Mouse (Mus musculus): ENCODE results near the gene Slc27a4.
"Not testable (repeated sequence)": the region's sequence is repeated elsewhere in the genome, so short reads cannot be mapped to it uniquely, and the experiment has no call there.

Gene Slc27a4

DNA sequence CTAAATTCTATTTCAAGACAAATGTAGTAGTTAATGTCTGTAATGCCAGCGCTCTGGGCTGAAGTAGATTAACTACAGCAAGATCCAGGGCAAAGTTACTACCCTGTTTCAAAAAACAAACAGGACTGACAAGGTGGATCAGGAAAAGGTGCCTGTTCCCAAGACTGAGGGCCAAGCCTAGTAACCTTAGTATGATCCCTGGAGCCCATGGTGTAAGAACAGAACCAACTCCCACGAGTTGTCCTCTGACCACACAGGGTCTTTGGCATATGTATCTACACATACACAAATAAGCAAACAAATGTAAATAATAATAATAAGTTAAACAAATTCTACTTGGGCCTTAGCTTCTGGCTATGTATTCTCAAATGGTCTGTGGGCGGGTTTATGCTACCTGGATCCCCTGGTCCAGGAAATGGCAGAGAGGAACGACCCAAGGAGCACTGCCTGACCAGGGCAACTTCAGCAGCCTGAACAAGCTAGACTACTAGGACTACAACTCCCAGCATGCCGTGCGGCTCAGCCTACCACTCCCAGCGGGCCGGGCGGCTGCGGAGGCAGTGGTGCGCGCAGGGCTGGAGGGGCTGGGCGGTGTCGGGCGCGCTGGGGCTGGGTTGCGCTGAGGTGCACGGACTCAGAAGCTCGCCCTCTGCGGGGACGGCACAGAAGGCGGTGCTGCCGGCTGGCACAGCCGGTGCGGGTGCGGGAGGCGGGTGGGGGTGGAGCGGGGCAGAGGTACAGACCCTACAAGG, at the start of gene Slc27a4:
TSS of gene Slc27a4 (plus strand) at position 560 of the 752 bp plus-strand sequence.
- DNase-seq (ENCODE audit: low spot score): peak; percentile 91

GRCm38 (mm10) chr2:29755693-29756092, 46.7 kb upstream of the Slc27a4 start:
- DNase-seq (ENCODE audit: low spot score): no peak

GRCm38 (mm10) chr2:29764831-29765230, 37.6 kb upstream of the Slc27a4 start:
- DNase-seq (ENCODE audit: low spot score): peak; percentile 25

GRCm38 (mm10) chr2:29767976-29768709, 34.3 kb upstream of the Slc27a4 start:
- no peak for DNase-seq (ENCODE audit: low spot score)

DNA sequence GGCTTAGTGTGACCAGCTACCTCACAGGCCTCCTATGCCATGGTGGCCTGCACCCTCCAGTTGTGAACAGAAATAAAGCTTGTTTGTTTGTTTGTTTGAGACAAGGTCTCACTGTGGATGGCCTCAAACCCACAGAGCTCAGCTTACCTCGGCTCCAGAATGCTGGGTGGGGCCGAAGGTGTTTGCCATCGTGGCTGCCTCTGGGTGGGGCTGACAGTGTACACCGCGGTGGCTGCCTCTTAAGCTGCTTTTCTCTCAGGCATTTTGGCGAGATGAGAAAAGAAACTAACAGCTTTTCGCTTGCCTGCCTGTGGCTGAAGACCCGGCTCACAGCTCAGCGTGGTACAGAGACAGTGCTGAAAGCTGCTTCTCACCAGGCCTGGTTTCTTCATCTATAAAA, 33.5 kb upstream of the Slc27a4 start:
- no peak for DNase-seq (ENCODE audit: low spot score)

- DNase-seq (ENCODE audit: low spot score): no peak
These were observed 32.3 kb upstream of the Slc27a4 start for GRCm38 (mm10) chr2:29770162-29770561.

GRCm38 (mm10) chr2:29771611-29772461, 30.6 kb upstream of the Slc27a4 start:
- DNase-seq (ENCODE audit: low spot score): no peak

DNA sequence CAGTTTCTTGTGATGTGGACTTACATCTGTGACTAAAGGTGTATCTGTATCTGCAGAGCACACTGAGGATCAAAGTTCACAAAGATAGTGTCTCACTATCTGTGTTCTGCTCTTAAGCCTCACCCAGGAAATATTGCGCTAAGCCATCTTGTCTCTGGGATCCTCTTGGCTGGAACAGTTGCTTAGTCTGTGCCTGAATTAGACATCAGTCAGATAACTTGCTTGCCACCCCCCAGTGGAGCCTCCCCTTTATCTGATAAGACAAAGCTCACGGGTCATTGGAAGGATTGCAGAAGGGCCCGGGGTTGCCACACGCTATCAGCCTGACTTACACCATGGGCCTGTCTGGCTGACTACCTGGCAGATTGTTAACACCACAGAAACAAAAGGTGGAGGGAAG, 29.1 kb upstream of the Slc27a4 start:
- DNase-seq (ENCODE audit: low spot score): no peak

GRCm38 (mm10) chr2:29781256-29781655, 21.2 kb upstream of the Slc27a4 start:
- not testable (repeated sequence) for DNase-seq (ENCODE audit: low spot score)

DNA sequence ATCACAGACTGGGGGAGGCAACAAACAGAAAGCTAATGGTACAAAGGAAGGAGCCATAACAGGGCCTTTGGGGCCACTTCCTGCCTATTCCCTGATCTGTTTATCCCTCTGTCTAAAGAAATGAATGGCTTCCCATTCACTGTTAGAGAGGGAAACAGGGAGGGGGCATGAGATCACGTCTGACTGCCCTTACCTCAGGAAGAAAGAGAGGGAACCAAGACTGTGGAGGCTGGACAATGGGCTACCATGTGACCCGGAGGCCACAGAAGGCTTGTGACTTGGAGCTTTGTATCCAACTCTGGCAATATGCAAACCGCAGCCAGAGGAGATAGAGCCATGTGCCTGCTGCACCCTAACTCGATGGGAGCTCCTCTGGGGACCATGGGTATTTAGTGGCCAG, 18.1 kb upstream of the Slc27a4 start:
- DNase-seq (ENCODE audit: low spot score): no peak

DNA sequence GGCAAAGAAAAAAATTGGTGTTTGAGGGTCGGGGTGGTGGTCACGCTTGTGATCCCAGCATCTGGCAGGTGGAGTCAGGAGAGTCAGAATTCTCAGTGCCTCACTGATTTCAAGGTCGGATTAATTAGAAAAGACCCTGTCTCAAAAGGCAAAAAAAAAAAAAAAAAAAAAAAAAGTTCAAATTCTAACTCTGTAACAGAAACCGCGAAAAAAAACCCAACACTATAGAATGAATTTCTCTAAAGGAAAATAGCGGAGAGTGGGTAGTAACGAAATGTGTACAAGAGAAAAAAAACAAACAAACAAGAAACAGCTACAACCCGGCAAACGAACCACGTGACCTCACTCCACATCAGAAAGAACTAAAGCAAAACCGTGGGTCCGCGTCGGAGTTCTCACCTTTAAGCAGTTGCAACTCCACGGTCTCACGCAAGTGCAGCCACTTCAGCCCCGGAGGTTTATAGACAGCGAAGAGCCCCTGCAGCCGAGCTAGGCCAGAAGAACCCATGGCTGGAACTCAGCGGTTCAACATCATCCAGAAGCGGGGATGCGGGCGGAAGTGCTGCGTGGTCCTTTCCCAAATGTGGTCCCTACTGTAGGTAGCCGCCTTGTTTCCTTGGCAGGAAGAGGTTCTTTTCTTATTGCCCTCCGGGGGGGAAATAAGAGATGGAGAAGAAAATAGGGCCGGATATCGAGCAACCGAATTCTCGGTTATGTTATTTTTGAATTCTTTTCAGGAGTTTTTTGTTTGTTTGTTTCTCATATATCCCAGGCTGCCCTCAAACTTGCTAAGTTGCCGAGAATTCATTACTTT, 15.1 kb upstream of the Slc27a4 start, which contains the start of gene Coq4:
TSS of gene Coq4 (plus strand) at position 390 of the 814 bp plus-strand sequence.
- DNase-seq (ENCODE audit: low spot score): peak; percentile 77

DNA sequence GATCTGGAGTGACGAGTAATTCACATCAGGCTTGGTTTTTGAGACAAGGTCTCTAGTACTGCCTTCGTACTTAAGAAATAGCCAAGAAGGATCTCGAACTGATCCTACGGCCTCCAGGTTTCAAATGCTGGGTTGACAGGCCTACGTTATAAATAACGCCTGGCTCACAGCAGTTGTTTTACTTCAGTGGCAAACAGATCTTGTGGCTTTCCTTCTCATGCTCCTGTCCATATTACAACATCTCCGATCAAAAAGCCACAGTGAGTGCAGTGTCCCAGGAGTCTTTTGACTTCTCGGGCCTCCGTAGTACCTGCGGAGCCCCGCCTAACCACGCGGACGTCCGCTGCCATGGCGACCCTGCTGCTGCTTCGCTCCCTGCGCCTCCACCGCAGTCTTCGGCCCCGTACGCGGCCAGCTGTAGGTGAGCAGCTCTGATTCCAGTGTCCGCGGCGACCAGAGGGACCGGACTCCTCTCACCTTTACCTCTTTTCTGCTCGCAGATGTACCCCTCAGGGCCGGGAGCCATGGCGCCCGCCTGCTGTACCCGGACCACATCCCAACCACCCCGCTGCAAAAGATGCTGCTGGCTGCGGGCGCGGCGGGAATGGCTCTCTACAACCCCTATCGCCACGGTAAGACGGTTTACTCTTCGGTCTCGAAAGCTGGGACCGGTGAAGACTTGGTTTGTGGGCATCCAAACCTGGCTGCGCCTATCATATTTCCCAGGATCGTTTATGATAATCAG, 14.3 kb upstream of the Slc27a4 start, which contains the start of gene Trub2:
TSS of gene Trub2 (minus strand) at position 566 of the 745 bp plus-strand sequence.
- DNase-seq (ENCODE audit: low spot score): peak; percentile 79

DNA sequence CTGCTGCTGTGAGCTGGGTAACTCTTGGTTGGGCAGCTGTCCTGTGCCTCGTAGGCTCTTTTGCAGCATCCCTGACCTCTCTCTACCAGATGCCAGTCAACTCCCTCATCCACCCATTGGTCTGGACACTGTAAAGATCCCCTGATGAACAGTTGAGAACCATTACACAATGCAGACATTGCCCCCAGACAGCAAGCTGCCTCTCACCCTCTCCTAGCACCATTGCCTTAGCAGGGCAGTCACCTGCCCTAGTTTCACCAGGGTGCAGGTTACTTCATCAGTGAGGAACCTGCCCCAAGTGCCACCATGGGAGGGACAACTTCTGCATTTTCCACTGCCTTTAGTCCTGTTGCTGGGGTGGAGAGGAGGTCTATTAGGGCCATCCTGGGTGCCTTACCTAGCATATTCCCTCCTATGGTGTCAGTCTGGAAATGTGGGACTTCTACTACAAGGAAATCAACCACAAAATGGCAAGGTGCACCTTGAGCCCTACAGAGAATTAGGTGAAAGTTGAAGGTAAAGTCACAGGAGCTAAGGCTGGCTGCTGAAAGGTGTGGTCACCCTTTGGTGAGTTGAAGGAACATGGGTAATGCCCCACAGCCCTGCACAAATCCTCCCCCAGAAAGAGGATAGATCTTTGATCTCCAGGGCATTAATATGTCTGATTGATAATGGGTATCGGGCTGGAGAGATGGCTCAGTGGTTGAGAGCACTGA, 9.5 kb upstream of the Slc27a4 start:
- DNase-seq (ENCODE audit: low spot score): no peak

GRCm38 (mm10) chr2:29802827-29803201, 380 bp downstream of the Slc27a4 start:
- DNase-seq (ENCODE audit: low spot score): no peak

- DNase-seq (ENCODE audit: low spot score): no peak
These were observed 982 bp downstream of the Slc27a4 start for GRCm38 (mm10) chr2:29803400-29803831.

DNA sequence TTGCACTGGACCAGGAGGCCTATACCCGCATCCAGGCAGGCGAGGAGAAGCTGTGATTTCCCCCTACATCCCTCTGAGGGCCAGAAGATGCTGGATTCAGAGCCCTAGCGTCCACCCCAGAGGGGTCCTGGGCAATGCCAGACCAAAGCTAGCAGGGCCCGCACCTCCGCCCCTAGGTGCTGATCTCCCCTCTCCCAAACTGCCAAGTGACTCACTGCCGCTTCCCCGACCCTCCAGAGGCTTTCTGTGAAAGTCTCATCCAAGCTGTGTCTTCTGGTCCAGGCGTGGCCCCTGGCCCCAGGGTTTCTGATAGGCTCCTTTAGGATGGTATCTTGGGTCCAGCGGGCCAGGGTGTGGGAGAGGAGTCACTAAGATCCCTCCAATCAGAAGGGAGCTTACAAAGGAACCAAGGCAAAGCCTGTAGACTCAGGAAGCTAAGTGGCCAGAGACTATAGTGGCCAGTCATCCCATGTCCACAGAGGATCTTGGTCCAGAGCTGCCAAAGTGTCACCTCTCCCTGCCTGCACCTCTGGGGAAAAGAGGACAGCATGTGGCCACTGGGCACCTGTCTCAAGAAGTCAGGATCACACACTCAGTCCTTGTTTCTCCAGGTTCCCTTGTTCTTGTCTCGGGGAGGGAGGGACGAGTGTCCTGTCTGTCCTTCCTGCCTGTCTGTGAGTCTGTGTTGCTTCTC, 13.4 kb downstream of the Slc27a4 start:
- no peak for DNase-seq (ENCODE audit: low spot score)

DNA sequence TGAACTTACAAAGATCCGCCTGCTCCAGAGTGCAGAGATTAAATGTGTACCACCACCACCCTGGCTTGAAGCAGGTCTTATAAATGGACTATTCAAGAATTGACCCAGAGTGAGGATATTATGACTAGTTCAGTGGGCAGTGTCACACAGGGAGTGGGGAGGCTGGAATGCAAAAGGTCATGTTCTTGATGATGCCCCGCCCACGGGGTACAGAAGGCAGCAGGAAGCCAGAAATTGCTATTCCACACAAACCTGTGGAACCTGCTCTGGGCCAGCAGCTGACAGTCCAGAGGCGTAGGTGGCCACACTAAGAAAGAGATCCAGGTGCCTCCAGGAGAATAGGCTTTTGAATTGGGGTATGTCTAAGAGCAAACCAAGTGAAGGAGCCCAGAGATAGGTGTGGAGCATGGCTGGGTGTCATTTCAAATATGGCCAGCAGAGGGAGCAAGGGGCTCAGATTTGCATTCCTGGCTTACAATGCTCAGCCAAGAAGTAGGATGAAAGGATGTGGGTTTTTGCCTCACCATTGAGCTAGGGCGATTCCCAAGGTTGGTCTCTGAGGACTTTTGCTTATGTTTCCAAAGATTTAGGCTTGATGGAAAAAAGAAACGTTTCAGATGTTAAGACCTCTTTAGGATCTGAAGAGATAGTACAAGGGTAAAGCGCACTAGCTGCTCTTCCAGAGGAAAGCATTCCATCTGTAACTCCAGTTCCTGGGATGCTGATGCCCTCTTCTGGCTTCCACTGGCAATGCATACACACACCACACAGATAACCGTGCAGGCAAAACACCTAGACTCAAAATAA, 15.2 kb downstream of the Slc27a4 start:
- DNase-seq (ENCODE audit: low spot score): peak; percentile 45

GRCm38 (mm10) chr2:29819363-29819762, 16.9 kb downstream of the Slc27a4 start:
- no peak for DNase-seq (ENCODE audit: low spot score)
